Mouse (Mus musculus) liver, embryonic 14 days (tissue): ENCODE results near the gene Ptcd1. TPM values are rescaled to one million over a fixed set of nuclear protein-coding genes. Genes with fewer than 3 reads are reported as not detected.

Experiments used
- polyA plus RNA-seq: library from polyadenylated mRNA; depleted of rRNA; stranded (reverse); fragments of >200 nt; gene quantifications from 2 replicates; pipeline ENCODE4 v1.2.3, GENCODE M21; 2012; rRNA removed

Gene Ptcd1
- polyA plus RNA-seq = 5.4 and 5.7 TPM in 2 replicates

GRCm38 (mm10) chr5:145166536-145167305 lies at the start of gene Ptcd1, which contains the start of gene Cpsf4:
Gene Ptcd1 (minus strand): TSS chr5:145167108.
Gene Cpsf4 (plus strand): TSS chr5:145167213.

GRCm38 (mm10) chr5:145203936-145204691 lies 37.2 kb upstream of the Ptcd1 start, which contains the start of gene Zkscan5:
Gene Zkscan5 (plus strand): TSS chr5:145204562.

GRCm38 (mm10) chr5:145201321-145201991 lies 34.5 kb upstream of the Ptcd1 start, which contains the start of gene Zkscan14:
Gene Zkscan14 (minus strand): TSS chr5:145201868.

GRCm38 (mm10) chr5:145191962-145192361 lies 25.1 kb upstream of the Ptcd1 start, which contains the start of gene Atp5j2:
Gene Atp5j2 (minus strand): TSS chr5:145192062.

GRCm38 (mm10) chr5:145139571-145140519 lies 27.1 kb downstream of the Ptcd1 start, which contains the start of the genes Pdap1 and Bud31:
Gene Pdap1 (minus strand): TSS chr5:145140238.
Gene Bud31 (plus strand): TSS chr5:145140362.

GRCm38 (mm10) chr5:145114071-145114605 lies 52.8 kb downstream of the Ptcd1 start, which contains the start of gene Arpc1b:
Gene Arpc1b (plus strand): TSS chr5:145114215.

Other genes starting within 250 kb of the Ptcd1 start
- gene Smurf1, start 201.3 kb downstream of the Ptcd1 start, polyA plus RNA-seq = 1.4 TPM in 2 replicates
- gene Gm4871, start 134.4 kb downstream of the Ptcd1 start, polyA plus RNA-seq = not detected in 2 replicates
- not detected in 2 replicates for gene 1700018F24Rik, start 124.1 kb downstream of the Ptcd1 start, polyA plus RNA-seq
- 40.3 and 49.6 TPM in 2 replicates for gene Arpc1a, start 83.3 kb downstream of the Ptcd1 start, polyA plus RNA-seq
- gene Kpna7, start 83.1 kb downstream of the Ptcd1 start, polyA plus RNA-seq = 0.05 and 0.09 TPM in 2 replicates
- 64.2 and 70.6 TPM in 2 replicates for gene Arpc1b, start 52.9 kb downstream of the Ptcd1 start, polyA plus RNA-seq
- gene Pdap1, start 26.9 kb downstream of the Ptcd1 start, polyA plus RNA-seq = 51.0 and 57.0 TPM in 2 replicates
- gene Bud31, start 26.7 kb downstream of the Ptcd1 start, polyA plus RNA-seq = 86.6 and 96.6 TPM in 2 replicates
- gene Cpsf4, start 105 bp upstream of the Ptcd1 start, polyA plus RNA-seq = 27.1 and 29.8 TPM in 2 replicates
- 202 and 203 TPM in 2 replicates for gene Atp5j2, start 25.0 kb upstream of the Ptcd1 start, polyA plus RNA-seq
- gene Zkscan14, start 34.8 kb upstream of the Ptcd1 start, polyA plus RNA-seq = 2.5 and 2.6 TPM in 2 replicates
- 2.3 and 2.4 TPM in 2 replicates for gene Zkscan5, start 37.5 kb upstream of the Ptcd1 start, polyA plus RNA-seq
- 8.5 and 9.3 TPM in 2 replicates for gene Zfp655, start 64.6 kb upstream of the Ptcd1 start, polyA plus RNA-seq
- 3.8 and 4.3 TPM in 2 replicates for gene Zscan25, start 113.4 kb upstream of the Ptcd1 start, polyA plus RNA-seq
- 0.01 and 0.03 TPM in 2 replicates for gene Cyp3a57, start 178.2 kb upstream of the Ptcd1 start, polyA plus RNA-seq